ENCODE assay signal across 19 mouse cellular contexts in the genomic region with DNA sequence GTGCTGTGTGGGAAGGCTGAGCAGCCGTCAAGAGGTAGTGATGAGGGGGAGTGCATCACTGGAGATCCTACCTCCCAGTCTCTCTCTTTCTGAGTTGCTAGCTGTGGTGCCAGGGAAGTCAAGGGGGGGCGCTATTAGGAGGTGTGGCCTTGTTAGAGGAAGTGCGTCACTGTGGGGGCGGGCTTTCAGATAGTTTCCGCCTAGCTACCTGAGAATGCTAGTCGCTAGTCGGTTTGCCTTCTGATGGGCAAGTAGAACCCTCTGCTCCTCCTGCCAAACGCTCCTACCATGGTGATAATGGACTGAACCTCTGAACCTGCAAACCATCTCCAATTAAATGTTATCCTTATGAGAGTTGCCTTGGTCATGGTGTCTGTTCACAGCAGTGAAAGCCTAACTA.
DNase-seq lines count a peak whose midpoint lies in the region; ATAC-seq and TF ChIP-seq lines count a peak whose summit lies in the region.
"Had no signal": no experiment of that assay in that cellular context is flagged by ENCODE, and none has a peak within 500 bp of the region (broad histone marks: within the 10 kb centered on the region; RNA-seq: fewer than 3 reads in every experiment).

No protein-coding gene starts in this region.

- no peaks in the 10 kb centered on the region for H3K36me3 ChIP-seq in testis, adult 2 months (ENCODE audit: control insufficient read depth, insufficient read depth, low read length)
- no peaks in the 10 kb centered on the region for H3K36me3 ChIP-seq in midbrain, embryonic 11.5 days (ENCODE audit: control insufficient read depth, insufficient read depth, low read length)
- H3K36me3 ChIP-seq: intestine, embryonic 15.5 days had no signal

- H3K27ac ChIP-seq in testis, adult 2 months (ENCODE audit: control insufficient read depth, insufficient read depth, low read depth, low read length), result peak overlapping the region; percentile 90
- H3K27ac ChIP-seq in midbrain, embryonic 11.5 days (ENCODE audit: low read depth, low read length), result no peak overlapping the region
- H3K27ac ChIP-seq: hindbrain, embryonic 14.5 days; intestine, embryonic 15.5 days; kidney, postnatal 0 days; stomach, postnatal 0 days had no signal

- no peak overlapping the region for H3K4me3 ChIP-seq in lung, adult 2 months (replicated peaks; ENCODE audit: extremely low read depth, low read depth, low read length)
- H3K4me3 ChIP-seq in testis, adult 2 months (ENCODE audit: control insufficient read depth, low read depth, low read length), result peak overlapping the region; percentile 80
- H3K4me3 ChIP-seq in midbrain, embryonic 11.5 days (ENCODE audit: low read depth, low read length), result no peak overlapping the region
- H3K4me3 ChIP-seq: intestine, embryonic 15.5 days; megakaryocyte, embryonic 14.5 days had no signal

- H3K4me1 ChIP-seq in lung, adult 2 months (ENCODE audit: control insufficient read depth, insufficient read depth, low read length), result no peaks in the 10 kb centered on the region
- H3K4me1 ChIP-seq in testis, adult 2 months (ENCODE audit: control insufficient read depth, insufficient read depth, low read length), result peaks cover 23% of the 10 kb centered on the region
- no peaks in the 10 kb centered on the region for H3K4me1 ChIP-seq in midbrain, embryonic 11.5 days (ENCODE audit: control insufficient read depth, insufficient read depth, low read length)
- H3K4me1 ChIP-seq: megakaryocyte, embryonic 14.5 days had no signal

- H3K27me3 ChIP-seq in testis, adult 2 months (ENCODE audit: control insufficient read depth, insufficient read depth, low read length), result no peaks in the 10 kb centered on the region
- no peaks in the 10 kb centered on the region for H3K27me3 ChIP-seq in midbrain, embryonic 11.5 days (ENCODE audit: control insufficient read depth, insufficient read depth, low read length)
- H3K27me3 ChIP-seq: intestine, embryonic 15.5 days; megakaryocyte, embryonic 14.5 days had no signal

- ATAC-seq in monocyte, adult 5-6 weeks (replicated peaks; ENCODE audit: insufficient number of reproducible peaks, low FRiP score, low TSS enrichment, poor library complexity, severe bottlenecking), result no peak
- ATAC-seq in midbrain, embryonic 11.5 days (ENCODE audit: low FRiP score), result no peak
- ATAC-seq: CD4-positive, CD25-positive, alpha-beta regulatory T cell, adult 4 months; forebrain, embryonic 14.5 days; intestine, embryonic 15.5 days; liver, postnatal 0 days had no signal

- TF ChIP-seq CTCF in lung, adult 2 months (IDR thresholded peaks at IDR 0.05; ENCODE audit: insufficient read depth, low read length), result no peak
- TF ChIP-seq CTCF in testis, adult 2 months (IDR thresholded peaks at IDR 0.05; ENCODE audit: control insufficient read depth, insufficient read depth, insufficient replicate concordance, low read depth, low read length), result no peak; the same call in 1 of the 2 replicates

- no peak overlapping the region for H3K9ac ChIP-seq in midbrain, embryonic 11.5 days (ENCODE audit: low read length)
- H3K9ac ChIP-seq: hindbrain, embryonic 14.5 days; intestine, embryonic 15.5 days; liver, postnatal 0 days had no signal

- TF ChIP-seq POLR2A in lung, adult 2 months (IDR thresholded peaks at IDR 0.05; ENCODE audit: borderline replicate concordance, extremely low read depth, low read depth, low read length), result no peak
- peak; percentile 92 for TF ChIP-seq POLR2A in testis, adult 2 months (IDR thresholded peaks at IDR 0.05; ENCODE audit: control insufficient read depth, low read depth, low read length)

- WGBS in lung, adult 2 months, result 89% methylated on average over 8 of the region's 8 CpGs
- 82% methylated on average over 8 of the region's 8 CpGs for WGBS in midbrain, embryonic 11.5 days

- H3K9me3 ChIP-seq in midbrain, embryonic 11.5 days (ENCODE audit: control insufficient read depth, low read length), result no peaks in the 10 kb centered on the region
- H3K9me3 ChIP-seq: intestine, embryonic 15.5 days had no signal

- no peak overlapping the region for H3K4me2 ChIP-seq in midbrain, embryonic 11.5 days
- H3K4me2 ChIP-seq: hindbrain, embryonic 14.5 days; intestine, embryonic 15.5 days had no signal

- peak; percentile 3 to 6 for DNase-seq in cerebellum, adult 18-20 months
- DNase-seq in cerebellum, postnatal 4 days (ENCODE audit: low spot score in 2 of 2), result no peak
- peak; percentile 6 for DNase-seq in lung, adult 2 months
- DNase-seq in lung, postnatal 25 days (ENCODE audit: low spot score), result no peak
- peak; percentile 98 for DNase-seq in R1 (ENCODE audit: low read depth, low spot score)
- no peak for DNase-seq in midbrain, embryonic 11.5 days (ENCODE audit: low spot score, missing footprints)
- DNase-seq: cerebellum, adult 9-11 months; gastrocnemius, postnatal 36 days; liver; liver, postnatal 0 days had no signal

Comparison
In these comparisons a context has a peak if more than half of its experiments do, and no peak if none do; other contexts are left out.
1. DNase-seq: peak in cerebellum, adult 18-20 months (2 of 2), lung, adult 2 months (single experiment) and R1 (single experiment); none in cerebellum, postnatal 4 days (0 of 2), lung, postnatal 25 days (single experiment) and midbrain, embryonic 11.5 days (single experiment).